Mouse (Mus musculus) left cerebral cortex, adult 11 months (tissue): ENCODE results near the gene Vamp2.

Source experiments
- DNase-seq: peaks from one replicate; pipeline ENCODE4 v3.0.0; 2022; ENCODE audit warnings: low spot score

Gene Vamp2

GRCm38 (mm10) chr11:69099177-69099914 lies 11.1 kb downstream of the Vamp2 start:
- no peak for DNase-seq

DNA sequence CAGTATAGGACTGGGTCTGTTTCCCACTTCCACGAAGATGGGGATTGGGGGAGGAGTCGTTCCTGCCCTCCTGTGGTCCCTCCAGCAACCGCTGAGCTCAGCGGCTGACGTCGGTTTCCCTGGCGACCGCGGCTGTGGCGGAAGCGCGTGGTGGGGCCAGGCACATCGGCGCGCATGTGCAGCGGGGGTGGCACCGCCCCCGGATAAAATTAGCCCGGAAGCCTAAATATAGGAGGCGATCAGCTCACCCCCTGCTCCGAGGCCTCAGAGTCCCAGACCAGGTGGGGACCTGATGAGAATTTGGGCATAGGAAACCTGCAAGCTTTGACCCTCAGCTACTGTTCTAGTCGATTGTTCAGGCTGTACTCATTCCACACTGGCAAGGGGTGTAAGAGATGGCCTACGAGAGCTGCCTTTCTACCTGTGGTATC lies 11.6 kb downstream of the Vamp2 start:
- DNase-seq: no peak

- no peak for DNase-seq
Measured at GRCm38 (mm10) chr11:69100639-69101360, 12.5 kb downstream of the Vamp2 start.

DNA sequence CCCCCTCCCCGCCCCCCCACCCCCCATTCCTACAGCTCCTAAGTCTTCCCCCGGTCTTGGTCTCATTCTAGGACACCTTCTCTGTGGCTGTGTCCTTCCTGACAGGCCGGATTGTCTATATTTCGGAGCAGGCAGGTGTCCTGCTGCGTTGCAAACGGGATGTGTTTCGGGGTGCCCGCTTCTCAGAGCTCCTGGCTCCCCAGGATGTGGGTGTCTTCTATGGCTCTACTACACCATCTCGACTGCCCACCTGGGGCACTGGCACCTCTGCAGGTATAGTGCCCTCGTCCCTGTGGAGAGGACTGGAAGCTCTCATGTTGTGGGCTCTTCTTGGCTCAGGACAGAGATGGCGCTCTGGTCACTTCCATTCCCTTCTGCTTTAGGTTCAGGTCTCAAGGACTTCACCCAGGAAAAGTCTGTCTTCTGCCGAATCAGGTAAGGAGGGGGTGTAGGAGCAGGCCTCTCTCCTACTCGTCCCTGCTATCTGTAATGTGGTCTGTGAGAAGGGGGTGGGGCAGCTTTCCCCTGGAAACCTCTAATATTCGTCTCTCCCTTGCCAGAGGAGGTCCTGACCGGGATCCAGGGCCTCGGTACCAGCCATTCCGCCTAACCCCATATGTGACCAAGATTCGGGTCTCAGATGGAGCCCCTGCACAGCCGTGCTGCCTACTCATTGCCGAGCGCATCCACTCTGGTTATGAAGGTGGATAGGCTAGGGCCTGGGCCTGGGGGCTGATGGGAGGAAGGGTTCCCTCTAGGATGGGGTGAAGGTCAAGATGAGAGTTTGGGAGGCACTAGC lies 13.5 kb downstream of the Vamp2 start:
- no peak for DNase-seq

DNA sequence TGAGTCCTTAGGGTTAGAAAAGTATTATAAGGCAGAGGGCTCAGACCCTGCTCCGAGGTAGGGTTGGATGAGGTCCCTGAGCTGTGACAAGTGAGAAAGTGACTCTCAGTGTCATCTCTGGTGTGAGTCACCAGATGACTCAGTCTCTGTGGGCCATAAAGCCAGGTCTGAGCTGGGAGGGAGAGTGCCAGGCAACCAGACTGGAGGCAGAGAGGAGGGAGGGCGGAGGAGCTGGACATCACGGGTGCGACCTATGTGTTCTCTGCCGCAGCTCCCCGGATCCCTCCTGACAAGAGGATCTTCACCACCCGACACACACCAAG lies 14.1 kb downstream of the Vamp2 start:
- no peak for DNase-seq

DNA sequence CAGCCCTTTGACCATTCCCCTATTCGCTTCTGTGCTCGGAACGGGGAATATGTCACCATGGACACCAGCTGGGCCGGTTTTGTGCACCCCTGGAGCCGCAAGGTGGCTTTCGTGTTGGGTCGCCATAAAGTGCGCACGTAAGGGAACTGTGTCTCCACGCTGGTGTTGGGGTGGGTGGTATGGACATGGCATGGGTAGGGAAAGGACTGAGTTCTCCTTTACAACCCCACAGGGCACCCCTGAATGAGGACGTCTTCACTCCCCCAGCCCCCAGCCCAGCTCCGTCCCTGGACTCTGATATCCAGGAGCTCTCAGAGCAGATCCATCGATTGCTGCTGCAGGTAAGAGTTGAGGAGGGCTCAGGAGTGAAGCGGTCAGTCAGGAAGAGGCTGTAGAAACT lies 14.8 kb downstream of the Vamp2 start:
- DNase-seq: no peak

- DNase-seq: no peak
Measured at GRCm38 (mm10) chr11:69103531-69104435, 15.5 kb downstream of the Vamp2 start.

- no peak for DNase-seq
Measured at GRCm38 (mm10) chr11:69104487-69104886, 16.2 kb downstream of the Vamp2 start.

GRCm38 (mm10) chr11:69105227-69105626 lies 16.9 kb downstream of the Vamp2 start:
- DNase-seq: no peak

- DNase-seq: no peak
Measured at GRCm38 (mm10) chr11:69105796-69106195, 17.5 kb downstream of the Vamp2 start.

DNA sequence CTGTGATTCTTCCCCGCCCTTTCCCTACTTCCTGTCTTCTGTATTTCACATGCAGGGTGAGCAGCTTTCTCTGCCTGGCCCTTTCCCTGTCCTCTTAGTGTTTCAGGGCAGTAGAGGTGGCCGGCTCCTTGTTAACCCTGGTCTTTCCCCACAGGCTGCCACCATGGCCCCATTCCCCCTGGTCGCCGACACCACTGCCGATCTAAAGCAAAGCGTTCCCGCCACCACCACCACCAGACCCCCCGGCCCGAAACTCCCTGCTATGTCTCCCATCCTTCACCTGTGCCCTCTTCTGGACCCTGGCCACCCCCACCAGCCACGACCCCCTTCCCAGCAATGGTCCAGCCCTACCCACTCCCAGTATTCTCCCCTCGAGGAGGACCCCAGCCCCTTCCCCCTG lies 18.0 kb downstream of the Vamp2 start:
- no peak for DNase-seq

DNA sequence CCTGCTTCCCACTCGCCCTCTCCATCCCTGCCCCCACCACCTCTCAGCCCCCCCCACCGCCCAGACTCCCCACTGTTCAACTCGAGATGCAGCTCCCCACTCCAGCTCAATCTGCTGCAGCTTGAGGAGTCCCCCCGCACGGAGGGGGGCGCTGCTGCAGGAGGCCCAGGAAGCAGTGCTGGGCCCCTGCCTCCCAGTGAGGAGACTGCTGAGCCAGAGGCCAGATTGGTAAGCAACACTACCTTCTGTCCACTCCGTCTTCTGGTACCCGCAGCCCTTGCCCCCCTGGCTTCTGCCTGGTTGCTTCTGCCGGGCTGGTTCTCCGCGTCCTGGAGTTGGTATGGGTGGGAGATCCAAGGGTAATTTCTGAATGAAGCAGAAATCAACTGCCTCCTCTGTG lies 18.6 kb downstream of the Vamp2 start:
- DNase-seq: no peak

DNA sequence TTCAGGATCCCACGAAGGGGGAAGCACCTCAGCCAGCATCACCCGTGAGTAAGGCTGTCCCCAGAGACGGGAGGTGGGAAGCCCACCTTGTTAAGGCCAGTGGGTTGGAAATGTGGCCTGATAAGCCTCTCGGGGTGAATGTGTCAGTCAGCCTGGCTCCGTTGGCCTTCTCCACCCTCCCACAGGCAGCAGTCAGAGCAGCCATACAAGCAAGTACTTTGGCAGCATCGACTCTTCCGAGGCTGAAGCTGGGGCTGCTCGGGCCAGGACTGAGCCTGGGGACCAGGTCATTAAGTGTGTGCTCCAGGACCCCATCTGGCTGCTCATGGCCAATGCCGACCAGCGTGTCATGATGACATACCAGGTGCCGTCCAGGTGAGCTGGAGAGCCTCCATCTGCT lies 19.4 kb downstream of the Vamp2 start:
- no peak for DNase-seq

- DNase-seq: no peak
Measured at GRCm38 (mm10) chr11:69108223-69108622, 19.9 kb downstream of the Vamp2 start.

DNA sequence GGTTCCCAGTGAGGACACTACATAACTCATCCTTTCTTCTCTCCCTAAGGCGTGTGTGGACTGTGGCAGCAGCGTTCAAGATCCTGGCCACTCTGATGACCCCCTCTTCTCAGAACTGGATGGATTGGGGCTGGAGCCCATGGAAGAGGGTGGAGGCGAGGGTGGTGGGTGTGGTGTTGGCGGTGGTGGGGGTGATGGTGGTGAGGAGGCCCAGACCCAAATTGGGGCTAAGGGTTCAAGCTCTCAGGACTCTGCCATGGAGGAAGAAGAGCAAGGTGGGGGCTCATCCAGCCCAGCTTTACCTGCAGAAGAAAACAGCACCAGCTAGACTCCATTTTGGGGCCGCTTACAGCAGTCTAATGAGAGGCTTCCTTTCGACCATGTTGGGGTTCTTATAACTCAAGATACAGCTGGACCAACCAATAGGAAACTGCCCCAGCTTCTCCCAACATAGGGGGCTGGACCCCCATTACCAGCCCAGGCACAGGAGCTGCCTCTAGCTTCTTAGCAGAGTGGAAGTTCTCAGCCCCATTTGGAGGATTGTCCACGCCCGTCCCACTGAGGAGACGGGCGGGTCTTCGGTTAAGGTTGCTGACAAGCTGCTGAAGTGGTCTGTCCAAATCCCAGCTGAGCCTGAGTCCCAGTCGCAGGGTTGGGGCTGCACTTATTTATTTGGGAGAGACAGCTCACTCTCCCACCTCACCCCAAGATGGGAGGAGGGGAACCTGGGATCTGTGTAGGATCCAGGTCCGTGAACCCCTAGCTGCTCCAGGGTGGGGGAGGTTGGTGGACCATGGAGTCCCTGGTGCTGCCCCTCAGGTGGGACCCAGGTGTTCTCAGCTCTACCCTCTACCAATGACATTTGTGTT lies 21.0 kb downstream of the Vamp2 start:
- no peak for DNase-seq

- DNase-seq: no peak
Measured at GRCm38 (mm10) chr11:69110319-69111046, 22.2 kb downstream of the Vamp2 start.

DNA sequence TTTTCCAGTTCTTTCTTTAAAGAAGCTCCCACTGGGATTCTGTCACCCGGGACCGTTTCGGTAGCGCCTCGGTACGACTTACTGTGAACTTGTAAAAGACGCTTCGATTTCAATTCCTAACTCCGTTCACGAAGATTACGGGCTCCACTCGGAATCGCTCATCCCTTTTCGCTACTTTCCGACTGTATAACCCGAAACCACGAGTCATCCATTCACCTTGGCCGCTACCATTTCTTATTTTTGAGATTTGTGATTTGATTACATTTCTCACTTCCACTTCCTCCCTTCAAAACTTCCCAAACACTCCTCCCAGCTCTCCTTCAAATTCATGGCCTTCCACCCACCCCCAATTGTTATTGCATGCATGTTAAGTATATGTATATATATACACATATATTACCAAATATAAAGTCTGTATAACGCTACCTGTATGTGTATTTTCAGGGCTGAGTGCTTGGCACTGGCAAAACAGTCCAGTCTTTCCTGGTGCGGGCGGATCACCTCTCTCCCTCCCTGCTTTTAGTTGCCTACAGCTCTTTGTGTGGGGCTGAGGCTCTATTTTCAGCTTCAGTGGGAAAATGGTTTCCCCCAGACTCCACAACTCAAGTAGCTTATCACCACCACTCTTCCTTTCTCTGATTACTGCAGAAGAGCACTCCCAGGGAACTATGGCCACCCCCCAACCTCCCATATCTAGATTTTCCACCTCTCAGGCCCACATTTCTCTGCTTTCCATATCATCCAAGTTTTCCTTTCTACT lies 22.9 kb downstream of the Vamp2 start:
- no peak for DNase-seq

GRCm38 (mm10) chr11:69111865-69112264 lies 23.6 kb downstream of the Vamp2 start:
- no peak for DNase-seq

DNA sequence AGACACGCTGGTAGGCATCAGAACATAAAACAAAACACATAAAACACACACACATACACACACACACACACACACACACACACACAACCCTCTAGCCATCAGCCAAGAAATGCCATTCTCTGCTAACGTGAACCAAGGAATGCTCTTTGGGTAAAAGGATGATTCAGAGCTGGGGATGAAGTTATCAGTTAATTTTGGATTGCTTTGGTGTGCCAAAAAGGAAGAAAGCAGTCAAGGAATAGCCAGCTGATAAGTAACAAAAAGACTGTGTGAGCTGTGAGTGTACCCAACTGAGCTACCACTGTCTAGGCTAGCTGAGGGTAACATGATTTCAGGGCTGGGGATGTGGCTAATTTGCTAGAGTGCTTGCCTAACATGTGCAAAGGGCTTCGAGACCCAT lies 25.7 kb downstream of the Vamp2 start:
- DNase-seq: no peak

DNA sequence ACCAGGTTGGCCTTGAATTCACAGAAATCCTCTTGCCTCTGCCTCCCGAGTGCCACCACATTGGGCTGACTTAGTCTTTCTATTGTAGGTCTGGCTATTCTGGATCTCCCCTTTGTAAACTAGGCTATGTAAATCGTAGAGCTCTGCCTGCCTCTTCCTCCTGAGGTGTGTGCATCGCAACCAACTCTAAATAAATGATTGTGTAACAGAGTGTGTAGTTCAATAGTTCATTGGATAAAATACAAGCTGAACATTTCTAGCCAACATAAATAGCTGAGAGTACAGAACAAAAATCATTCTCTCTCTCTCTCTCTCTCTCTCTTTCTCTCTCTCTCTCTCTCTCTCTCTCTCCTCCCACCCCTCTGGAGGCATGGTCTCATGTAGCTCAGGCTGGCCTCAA lies 26.3 kb downstream of the Vamp2 start:
- DNase-seq: no peak
